Mouse (Mus musculus): ENCODE measurements at regions not wholly inside any gene's neighbourhood (a gene's known extent, or its start where the extent isn't known, plus 50 kb on each side); places are given as distances from the start of the nearest gene placed in this dataset.
"Not testable (repeated sequence)": the region's sequence is repeated elsewhere in the genome, so short reads cannot be mapped to it uniquely, and the experiment has no call there.

- intact Hi-C loops (cut with DNase I) = loop anchor here (5.0 to 10.0 kb wide), 3 partner anchors 735 to 1240 kb away; partner anchors contain the start of gene Clstn2
- peak; percentile 49 to 54 for DNase-seq (ENCODE audit: low spot score in 2 of 2)
Observed at GRCm38 (mm10) chr9:97297538-97297937, 72.2 kb downstream of the Trim42 start.

- intact Hi-C loops (cut with DNase I) = loop anchor here (5.0 to 10.0 kb wide), 3 partner anchors 737 to 1242 kb away; partner anchors contain the start of gene Clstn2
- peak; percentile 23 to 27 for DNase-seq (ENCODE audit: low spot score in 2 of 2)
Observed at GRCm38 (mm10) chr9:97295770-97296169, 74.0 kb downstream of the Trim42 start.

GRCm38 (mm10) chr9:97291870-97292269 lies 77.9 kb downstream of the Trim42 start:
- no peak for DNase-seq (ENCODE audit: low spot score in 2 of 2)
- intact Hi-C loops (cut with DNase I) = loop anchor here (10.0 kb wide), 1 partner anchor 953 kb away; no protein-coding TSS in a partner anchor

- DNase-seq (ENCODE audit: low spot score in 2 of 2) = no peak
- intact Hi-C loops (cut with DNase I) = no loop called here
Observed at GRCm38 (mm10) chr9:97284282-97284802, 85.4 kb downstream of the Trim42 start.

- intact Hi-C loops (cut with DNase I) = no loop called here
- no peak for DNase-seq (ENCODE audit: low spot score in 2 of 2)
Observed at GRCm38 (mm10) chr9:97282090-97282489, 87.7 kb downstream of the Trim42 start.

GRCm38 (mm10) chr9:97275449-97275848 lies 94.3 kb downstream of the Trim42 start:
- intact Hi-C loops (cut with DNase I); DNase-seq (ENCODE audit: low spot score in 2 of 2): not testable (repeated sequence)

GRCm38 (mm10) chr9:97273891-97274290 lies 95.9 kb downstream of the Trim42 start:
- intact Hi-C loops (cut with DNase I) = no loop called here
- no peak for DNase-seq (ENCODE audit: low spot score in 2 of 2)

- intact Hi-C loops (cut with DNase I) = no loop called here
- no peak for DNase-seq (ENCODE audit: low spot score in 2 of 2)
Observed at GRCm38 (mm10) chr9:97272061-97272460, 97.7 kb downstream of the Trim42 start.

GRCm38 (mm10) chr9:97247621-97248020 lies 122.1 kb downstream of the Trim42 start:
- DNase-seq (ENCODE audit: low spot score in 2 of 2) = no peak
- intact Hi-C loops (cut with DNase I) = no loop called here

- intact Hi-C loops (cut with DNase I) = no loop called here
- DNase-seq (ENCODE audit: low spot score in 2 of 2) = no peak
Observed at GRCm38 (mm10) chr9:97226074-97226473, 115.1 kb upstream of the Slc25a36 start.

- no peak for DNase-seq (ENCODE audit: low spot score in 2 of 2)
- intact Hi-C loops (cut with DNase I) = no loop called here
Observed at GRCm38 (mm10) chr9:97224549-97224948, 113.6 kb upstream of the Slc25a36 start.

GRCm38 (mm10) chr9:97214806-97215205 lies 103.8 kb upstream of the Slc25a36 start:
- no peak for DNase-seq (ENCODE audit: low spot score in 2 of 2)

GRCm38 (mm10) chr9:97190321-97190860 lies 79.4 kb upstream of the Slc25a36 start:
- intact Hi-C loops (cut with DNase I) = no loop called here
- DNase-seq (ENCODE audit: low spot score in 2 of 2) = no peak

More at GRCm38 (mm10) chr9:97214806-97215205, 103.8 kb upstream of the Slc25a36 start:
- intact Hi-C loops (cut with DNase I) = no loop called here

GRCm38 (mm10) chr9:97189646-97190045 lies 78.7 kb upstream of the Slc25a36 start:
- no peak for DNase-seq (ENCODE audit: low spot score in 2 of 2)
- intact Hi-C loops (cut with DNase I) = no loop called here

- no peak for DNase-seq (ENCODE audit: low spot score in 2 of 2)
- intact Hi-C loops (cut with DNase I) = no loop called here
Observed at GRCm38 (mm10) chr9:97188616-97189330, 77.8 kb upstream of the Slc25a36 start.

- DNase-seq (ENCODE audit: low spot score in 2 of 2) = no peak
- intact Hi-C loops (cut with DNase I) = loop anchor here (10.0 kb wide), 1 partner anchor 1361 kb away; no protein-coding TSS in a partner anchor
Observed at GRCm38 (mm10) chr9:97173230-97173951, 62.4 kb upstream of the Slc25a36 start.

- DNase-seq (ENCODE audit: low spot score in 2 of 2) = peak; percentile 15 to 24
- intact Hi-C loops (cut with DNase I) = loop anchor here (10.0 kb wide), 1 partner anchor 1363 kb away; no protein-coding TSS in a partner anchor
Observed at GRCm38 (mm10) chr9:97172075-97172474, 61.1 kb upstream of the Slc25a36 start.

- no peak for DNase-seq (ENCODE audit: low spot score in 2 of 2)
- intact Hi-C loops (cut with DNase I) = loop anchor here (10.0 kb wide), 1 partner anchor 1363 kb away; no protein-coding TSS in a partner anchor
Observed at GRCm38 (mm10) chr9:97171484-97171883, 60.5 kb upstream of the Slc25a36 start.

GRCm38 (mm10) chr9:97170836-97171235 lies 59.9 kb upstream of the Slc25a36 start:
- DNase-seq (ENCODE audit: low spot score in 2 of 2) = no peak
- intact Hi-C loops (cut with DNase I) = loop anchor here (10.0 kb wide), 1 partner anchor 1364 kb away; no protein-coding TSS in a partner anchor

- intact Hi-C loops (cut with DNase I) = loop anchor here (1.0 to 5.0 kb wide), 2 partner anchors 80 to 246 kb away; no protein-coding TSS in a partner anchor
- no peak for DNase-seq (ENCODE audit: low spot score in 2 of 2)
Observed at GRCm38 (mm10) chr9:97162465-97162864, 51.5 kb upstream of the Slc25a36 start.
